In genomic region chr2:91706456-91706855, GRCm38 (mm10) we compare ENCODE assay signal across 23 mouse cellular contexts. TPM values are rescaled to one million over a fixed set of nuclear protein-coding genes. Genes with fewer than 3 reads are reported as not detected.
DNase-seq lines count a peak whose midpoint lies in the region; TF ChIP-seq lines count a peak whose summit lies in the region.
"Had no signal": no experiment of that assay in that cellular context is flagged by ENCODE, and none has a peak within 500 bp of the region (broad histone marks: within the 10 kb centered on the region; RNA-seq: fewer than 3 reads in every experiment).

No protein-coding gene starts in this region.

- H3K27ac ChIP-seq in ES-E14 (ENCODE audit: insufficient read depth, low read depth, low read length, poor library complexity, severe bottlenecking) = peak overlapping the region; percentile 88; the same call in 1 of the 2 replicates
- H3K27ac ChIP-seq: embryonic facial prominence, embryonic 13.5 days; embryonic facial prominence, embryonic 15.5 days; forebrain, embryonic 10.5 days; forebrain, embryonic 13.5 days; forebrain, embryonic 15.5 days had no signal

- in situ Hi-C loops in ES-E14 (cut with MboI; ENCODE audit: low sequenced_read_pairs in 2 of 2, unreplicated experiment in 2 of 2) = no loop called here

- H3K4me1 ChIP-seq in ES-E14 (ENCODE audit: control insufficient read depth in 2 of 2, insufficient read depth in 2 of 2, low read length in 2 of 2, poor library complexity in 1 of 2) = peaks cover 2 to 8% of the 10 kb centered on the region in 2 experiments; a peak in 3 of 4 replicates

- H3K4me3 ChIP-seq in ES-E14 (ENCODE audit: insufficient read depth in 1 of 2, low read depth in 1 of 2, low read length in 2 of 2, poor library complexity in 1 of 2, severe bottlenecking in 1 of 2) = no peak overlapping the region
- H3K4me3 ChIP-seq: embryonic facial prominence, embryonic 13.5 days; embryonic facial prominence, embryonic 15.5 days; erythroblast, embryonic 14.5 days; forebrain, embryonic 10.5 days; forebrain, embryonic 13.5 days; forebrain, embryonic 15.5 days had no signal

- intact Hi-C loops in heart, postnatal 36 days (cut with DNase I) = no loop called here

- H3K36me3 ChIP-seq in ES-E14 (ENCODE audit: control insufficient read depth, insufficient read depth, low read length, poor library complexity, severe bottlenecking) = no peaks in the 10 kb centered on the region
- H3K36me3 ChIP-seq: embryonic facial prominence, embryonic 13.5 days; embryonic facial prominence, embryonic 15.5 days; forebrain, embryonic 10.5 days; forebrain, embryonic 15.5 days had no signal

- DNase-seq in heart, adult 11 months = peak; percentile 3
- no peak for DNase-seq in heart, postnatal 36 days
- no peak for DNase-seq in ES-E14 (ENCODE audit: low read depth, low spot score)
- DNase-seq in ZHBTc4 (ENCODE audit: low read depth, low spot score) = peak; percentile 28
- DNase-seq in embryo, embryonic 10.5 days (ENCODE audit: low spot score) = no peak
- no peak for DNase-seq in urinary bladder, adult 18-20 months (ENCODE audit: low spot score in 2 of 2)
- DNase-seq: adrenal gland, adult 2 months; adrenal gland, postnatal 10 days; adrenal gland, postnatal 25 days; B cell, adult 2 months; cerebellum, adult 11-12 months; cerebellum, adult 2 months; cerebellum, adult 9-10 months; cerebellum, postnatal 10 days; cerebellum, postnatal 25 days; embryo, embryonic 11 days; forebrain, postnatal 0 days had no signal

- no peak overlapping the region for H3K9ac ChIP-seq in ES-E14 (ENCODE audit: insufficient read depth, low read depth, low read length, poor library complexity, severe bottlenecking)
- H3K9ac ChIP-seq: embryonic facial prominence, embryonic 13.5 days; embryonic facial prominence, embryonic 15.5 days; forebrain, embryonic 13.5 days; forebrain, embryonic 15.5 days; forebrain, postnatal 0 days had no signal

- no peaks in the 10 kb centered on the region for H3K9me3 ChIP-seq in ES-E14 (ENCODE audit: control insufficient read depth, insufficient read depth, low read depth, low read length)
- H3K9me3 ChIP-seq: embryonic facial prominence, embryonic 13.5 days; embryonic facial prominence, embryonic 15.5 days; forebrain, embryonic 10.5 days; forebrain, embryonic 13.5 days; forebrain, embryonic 15.5 days had no signal

TF ChIP-seq in ES-E14, 5 proteins besides CTCF, POLR2A, EP300 and RAD21:
- TF ChIP-seq ZC3H11A (IDR thresholded peaks at IDR 0.05; ENCODE audit: borderline replicate concordance, low read depth, low read length) (no peak), CHD2 (IDR thresholded peaks at IDR 0.05; ENCODE audit: low read depth, low read length) (no peak), HCFC1 (IDR thresholded peaks at IDR 0.05; ENCODE audit: borderline replicate concordance, insufficient read depth, low read length) (no peak), ZNF384 (IDR thresholded peaks at IDR 0.05; ENCODE audit: low read depth, low read length) (no peak), MAFK (IDR thresholded peaks at IDR 0.05; ENCODE audit: insufficient read depth, low read depth, low read length) (no peak)

RNA-seq across cellular contexts. Expression of gene Atg13, which starts 3.9 kb away (rescaled TPM):
- 10 to 100 TPM; 49.4 to 54.1 TPM for total RNA-seq in heart, postnatal 36 days (2021)
- total RNA-seq in ES-E14 (2012; rRNA removed) = 13.8 and 18.7 TPM in 2 replicates

RNA-seq across cellular contexts. Expression of gene Harbi1, which starts 4.2 kb away (rescaled TPM):
- total RNA-seq in heart, postnatal 36 days (2021) = 1 to 10 TPM; 7.3 to 7.6 TPM
- 17.0 and 18.4 TPM in 2 replicates for total RNA-seq in ES-E14 (2012; rRNA removed)

RNA-seq across cellular contexts. Expression of gene Ambra1, which starts 23.5 kb away (rescaled TPM):
- 10 to 100 TPM; 14.2 to 18.0 TPM for total RNA-seq in heart, postnatal 36 days (2021)
- 26.1 and 27.0 TPM in 2 replicates for total RNA-seq in ES-E14 (2012; rRNA removed)

RNA-seq across cellular contexts. Expression of gene Arhgap1, which starts 56.8 kb away (rescaled TPM):
- total RNA-seq in heart, postnatal 36 days (2021) = 10 to 100 TPM; 23.6 to 27.3 TPM
- total RNA-seq in ES-E14 (2012; rRNA removed) = 28.9 and 49.3 TPM in 2 replicates

RNA-seq across cellular contexts. Expression of gene Zfp408, which starts 56.9 kb away (rescaled TPM):
- total RNA-seq in heart, postnatal 36 days (2021) = 1 to 10 TPM; 3.5 to 4.2 TPM
- 21.2 and 28.8 TPM in 2 replicates for total RNA-seq in ES-E14 (2012; rRNA removed)

Comparison
In these comparisons a context has a peak if more than half of its experiments do, and no peak if none do; other contexts are left out.
1. DNase-seq: peak in heart, adult 11 months (single experiment) and ZHBTc4 (single experiment); none in heart, postnatal 36 days (0 of 2), ES-E14 (single experiment), embryo, embryonic 10.5 days (single experiment) and urinary bladder, adult 18-20 months (0 of 2).